Mouse (Mus musculus) thymus, adult 2 months (tissue): ENCODE results near the gene Sdc3. TPM values are rescaled to one million over a fixed set of nuclear protein-coding genes. Genes with fewer than 3 reads are reported as not detected.

Experiments
- DNase-seq: peaks from one replicate; pipeline ENCODE4 v3.0.0; 2021
- H3K27ac ChIP-seq: fragments of 200-500 bp; 2 replicates; pipeline ENCODE4 v1.5.1; 2012; ENCODE audit warnings: low read length, control low read depth; ENCODE audit not compliant: control insufficient read depth, insufficient read depth
- H3K27me3 ChIP-seq: fragments of 200-500 bp; 2 replicates; pipeline ENCODE4 v1.6.1; 2012; ENCODE audit warnings: mild to moderate bottlenecking, low read length, moderate library complexity, mixed read lengths; ENCODE audit not compliant: control insufficient read depth, insufficient read depth
- H3K36me3 ChIP-seq: fragments of 200-500 bp; 2 replicates; pipeline ENCODE4 v1.6.1; 2012; ENCODE audit warnings: mild to moderate bottlenecking, low read length, moderate library complexity; ENCODE audit not compliant: control insufficient read depth, insufficient read depth
- H3K4me1 ChIP-seq: fragments of 200-500 bp; replicated peaks from 2 replicates; pipeline ENCODE4 v1.6.1; 2012; ENCODE audit warnings: low read length; ENCODE audit not compliant: control insufficient read depth, insufficient read depth
- H3K4me3 ChIP-seq: fragments of 200-500 bp; 2 replicates; pipeline ENCODE4 v1.5.1; 2012; ENCODE audit warnings: mild to moderate bottlenecking, low read length, control low read depth, moderate library complexity; ENCODE audit not compliant: control insufficient read depth, insufficient read depth
- CTCF ChIP-seq: fragments of 200-500 bp; IDR thresholded peaks from 2 replicates; pipeline ENCODE4 v1.5.1; 2012; ENCODE audit warnings: mild to moderate bottlenecking, control low read depth, low read length, moderate library complexity, borderline replicate concordance; ENCODE audit not compliant: control insufficient read depth, poor library complexity, insufficient read depth; ENCODE audit errors: extremely low read depth
- POLR2A ChIP-seq: fragments of 200-500 bp; IDR thresholded peaks from 2 replicates; pipeline ENCODE4 v1.6.1; 2012; ENCODE audit warnings: mild to moderate bottlenecking, low read length, control low read depth, moderate library complexity; ENCODE audit not compliant: control insufficient read depth, poor library complexity, insufficient read depth; ENCODE audit errors: extremely low read depth
- WGBS: fragments of 180-500 bp; shearing (Covaris S2); methylation state at CpG from one replicate; pipeline ENCODE4 v1.1.7; 2018; 5-methylcytosine and 5-hydroxymethylcytosine counted together
- polyA plus RNA-seq: library from polyadenylated mRNA; depleted of rRNA; stranded (reverse); fragments of >200 nt; gene quantifications from 2 replicates; pipeline ENCODE4 v1.2.3, GENCODE M21; 2012

Gene Sdc3
- polyA plus RNA-seq, 1 experiment: 97.5 TPM

- Histone ChIP-seq H3K4me3 (no peak overlapping the region), H3K27me3 (no peaks in the 10 kb centered on the region), H3K27ac (no peak overlapping the region), H3K4me1 (no peaks in the 10 kb centered on the region), H3K36me3 (peaks cover 87% of the 10 kb centered on the region)
- DNase-seq: no peak
- 82% methylated on average over 2 of the region's 2 CpGs for WGBS
- TF ChIP-seq POLR2A (no peak), CTCF (no peak)
Observed at GRCm38 (mm10) chr4:130754776-130755175, 37.6 kb upstream of the Sdc3 start.

GRCm38 (mm10) chr4:130759875-130760274 lies 32.5 kb upstream of the Sdc3 start:
- H3K27me3 ChIP-seq: no peaks in the 10 kb centered on the region
- DNase-seq: no peak
- no peaks in the 10 kb centered on the region for H3K4me1 ChIP-seq
- H3K27ac ChIP-seq: no peak overlapping the region
- no peak for TF ChIP-seq POLR2A
- TF ChIP-seq CTCF: no peak
- WGBS: 91% methylated on average over 2 of the region's 2 CpGs
- H3K4me3 ChIP-seq: no peak overlapping the region
- peaks cover 71% of the 10 kb centered on the region for H3K36me3 ChIP-seq

GRCm38 (mm10) chr4:130761809-130762208 lies 30.5 kb upstream of the Sdc3 start:
- Histone ChIP-seq H3K27me3 (no peaks in the 10 kb centered on the region), H3K36me3 (peaks cover 79% of the 10 kb centered on the region)

GRCm38 (mm10) chr4:130765399-130766160 lies 26.8 kb upstream of the Sdc3 start:
- no peaks in the 10 kb centered on the region for H3K4me1 ChIP-seq
- H3K4me3 ChIP-seq: no peak overlapping the region
- WGBS: 92% methylated on average over 7 of the region's 7 CpGs
- peaks cover 89% of the 10 kb centered on the region for H3K36me3 ChIP-seq
- no peaks in the 10 kb centered on the region for H3K27me3 ChIP-seq
- no peak for DNase-seq
- no peak for TF ChIP-seq CTCF
- TF ChIP-seq POLR2A: no peak
- H3K27ac ChIP-seq: no peak overlapping the region

More at GRCm38 (mm10) chr4:130761809-130762208, 30.5 kb upstream of the Sdc3 start:
- no peak overlapping the region for H3K4me3 ChIP-seq
- DNase-seq: no peak
- TF ChIP-seq POLR2A: no peak
- TF ChIP-seq CTCF: no peak
- H3K27ac ChIP-seq: no peak overlapping the region
- no peaks in the 10 kb centered on the region for H3K4me1 ChIP-seq
- 99% methylated on average over 5 of the region's 5 CpGs for WGBS

GRCm38 (mm10) chr4:130766387-130766786 lies 25.9 kb upstream of the Sdc3 start:
- Histone ChIP-seq H3K36me3 (peaks cover 92% of the 10 kb centered on the region), H3K27ac (no peak overlapping the region), H3K4me3 (no peak overlapping the region), H3K27me3 (no peaks in the 10 kb centered on the region), H3K4me1 (no peaks in the 10 kb centered on the region)
- WGBS: 94% methylated on average over 2 of the region's 2 CpGs
- TF ChIP-seq POLR2A (no peak), CTCF (no peak)
- DNase-seq: no peak

- Histone ChIP-seq H3K27me3 (no peaks in the 10 kb centered on the region), H3K27ac (no peak overlapping the region), H3K4me1 (no peaks in the 10 kb centered on the region), H3K36me3 (peaks cover 93% of the 10 kb centered on the region), H3K4me3 (no peak overlapping the region)
- DNase-seq: no peak
- TF ChIP-seq POLR2A (no peak), CTCF (no peak)
- WGBS: 94% methylated on average over 4 of the region's 4 CpGs
Observed at GRCm38 (mm10) chr4:130766926-130767325, 25.4 kb upstream of the Sdc3 start.
